Mouse (Mus musculus): ENCODE results near the gene Mrpl9. TPM values are rescaled to one million over a fixed set of nuclear protein-coding genes. Genes with fewer than 3 reads are reported as not detected.

Gene Mrpl9
- 64.6 and 66.0 TPM in 2 replicates for polyA plus RNA-seq (2014; fragmentation: Nextera tagmentation; extraction: Ambion mirVana)

GRCm38 (mm10) chr3:94442951-94443596 lies at the start of gene Mrpl9:
Mrpl9 (plus strand) TSS chr3:94443318.
- ATAC-seq (ENCODE audit: insufficient read depth) (peak; percentile 99), DNase-seq (peak; percentile 98)
- Histone ChIP-seq H3K27ac (ENCODE audit: low read depth) (peak within 1 kb of the TSS; percentile 36; the same call in 1 of the 2 replicates), H3K4me3 (ENCODE audit: low read depth, low read length) (peak within 1 kb of the TSS; percentile 94), H3K27me3 (ENCODE audit: insufficient read depth, low read length) (no peaks in the 10 kb centered on the region), H3K9me3 (ENCODE audit: low read depth, low read length) (no peaks in the 10 kb centered on the region), H3K4me1 (ENCODE audit: insufficient read depth) (no peaks in the 10 kb centered on the region), H3K4me2 (peak within 1 kb of the TSS; percentile 66), H3K36me3 (ENCODE audit: insufficient read depth) (peaks cover 34% of the 10 kb centered on the region), H3K9ac (peak within 1 kb of the TSS; percentile 94)
- no peak for TF ChIP-seq CTCF (IDR thresholded peaks at IDR 0.05; ENCODE audit: low read depth)
- WGBS, result under 1% methylated on average over 36 of the region's 39 CpGs

- Histone ChIP-seq H3K4me2 (no peak overlapping the region), H3K36me3 (ENCODE audit: insufficient read depth) (no peaks in the 10 kb centered on the region), H3K4me1 (ENCODE audit: insufficient read depth) (no peaks in the 10 kb centered on the region), H3K27me3 (ENCODE audit: insufficient read depth, low read length) (peaks cover 27% of the 10 kb centered on the region), H3K4me3 (ENCODE audit: low read depth, low read length) (no peak overlapping the region), H3K9ac (no peak overlapping the region), H3K27ac (ENCODE audit: low read depth) (no peak overlapping the region), H3K9me3 (ENCODE audit: low read depth, low read length) (no peaks in the 10 kb centered on the region)
- WGBS, result 82% methylated on average over 1 of the region's 1 CpGs
- DNase-seq (no peak), ATAC-seq (ENCODE audit: insufficient read depth) (no peak)
- no peak for TF ChIP-seq CTCF (IDR thresholded peaks at IDR 0.05; ENCODE audit: low read depth)
Observed at GRCm38 (mm10) chr3:94396336-94396735, 46.8 kb upstream of the Mrpl9 start.

- Histone ChIP-seq H3K9ac (no peak overlapping the region), H3K36me3 (ENCODE audit: insufficient read depth) (no peaks in the 10 kb centered on the region), H3K27me3 (ENCODE audit: insufficient read depth, low read length) (peaks cover 32% of the 10 kb centered on the region), H3K4me2 (no peak overlapping the region), H3K4me3 (ENCODE audit: low read depth, low read length) (no peak overlapping the region), H3K9me3 (ENCODE audit: low read depth, low read length) (no peaks in the 10 kb centered on the region), H3K4me1 (ENCODE audit: insufficient read depth) (no peaks in the 10 kb centered on the region), H3K27ac (ENCODE audit: low read depth) (no peak overlapping the region)
- TF ChIP-seq CTCF (IDR thresholded peaks at IDR 0.05; ENCODE audit: low read depth), result no peak
- WGBS, result 64% methylated on average over 4 of the region's 4 CpGs
- DNase-seq (no peak), ATAC-seq (ENCODE audit: insufficient read depth) (no peak)
Observed at GRCm38 (mm10) chr3:94396851-94397250, 46.3 kb upstream of the Mrpl9 start.

GRCm38 (mm10) chr3:94398217-94398616 lies 44.9 kb upstream of the Mrpl9 start, which contains the start of gene Lingo4:
Lingo4 (plus strand) TSS chr3:94398517.
- no peak for DNase-seq
- H3K4me3 ChIP-seq (ENCODE audit: low read depth, low read length), result peak within 1 kb of the TSS; percentile 21; the same call in 1 of the 2 replicates
- no peak for ATAC-seq (ENCODE audit: insufficient read depth)
- no peak within 1 kb of the TSS for H3K27ac ChIP-seq (ENCODE audit: low read depth)
- peak within 1 kb of the TSS; percentile 53 for H3K4me2 ChIP-seq
- H3K36me3 ChIP-seq (ENCODE audit: insufficient read depth), result no peaks in the 10 kb centered on the region
- WGBS, result 64% methylated on average over 6 of the region's 6 CpGs
- no peak for TF ChIP-seq CTCF (IDR thresholded peaks at IDR 0.05; ENCODE audit: low read depth)
- H3K27me3 ChIP-seq (ENCODE audit: insufficient read depth, low read length), result peaks cover 34% of the 10 kb centered on the region
- no peaks in the 10 kb centered on the region for H3K9me3 ChIP-seq (ENCODE audit: low read depth, low read length)
- peak within 1 kb of the TSS; percentile 25; the same call in 1 of the 2 replicates for H3K9ac ChIP-seq
- H3K4me1 ChIP-seq (ENCODE audit: insufficient read depth), result no peaks in the 10 kb centered on the region

- Histone ChIP-seq H3K4me3 (ENCODE audit: low read depth, low read length) (peak overlapping the region; percentile 21; the same call in 1 of the 2 replicates), H3K27me3 (ENCODE audit: insufficient read depth, low read length) (peaks cover 34% of the 10 kb centered on the region), H3K27ac (ENCODE audit: low read depth) (no peak overlapping the region), H3K4me2 (peak overlapping the region; percentile 53), H3K36me3 (ENCODE audit: insufficient read depth) (no peaks in the 10 kb centered on the region), H3K9me3 (ENCODE audit: low read depth, low read length) (no peaks in the 10 kb centered on the region), H3K9ac (peak overlapping the region; percentile 25; the same call in 1 of the 2 replicates), H3K4me1 (ENCODE audit: insufficient read depth) (no peaks in the 10 kb centered on the region)
- DNase-seq (peak; percentile 65), ATAC-seq (ENCODE audit: insufficient read depth) (peak; percentile 63)
- 2% methylated on average over 20 of the region's 20 CpGs for WGBS
- no peak for TF ChIP-seq CTCF (IDR thresholded peaks at IDR 0.05; ENCODE audit: low read depth)
Observed at GRCm38 (mm10) chr3:94398943-94399481, 44.1 kb upstream of the Mrpl9 start.

GRCm38 (mm10) chr3:94399663-94400310 lies 43.3 kb upstream of the Mrpl9 start:
- Histone ChIP-seq H3K36me3 (ENCODE audit: insufficient read depth) (no peaks in the 10 kb centered on the region), H3K4me2 (peak overlapping the region; percentile 53; the same call in 1 of the 2 replicates), H3K27me3 (ENCODE audit: insufficient read depth, low read length) (peaks cover 34% of the 10 kb centered on the region), H3K9me3 (ENCODE audit: low read depth, low read length) (no peaks in the 10 kb centered on the region), H3K4me3 (ENCODE audit: low read depth, low read length) (no peak overlapping the region), H3K9ac (peak overlapping the region; percentile 25; the same call in 1 of the 2 replicates), H3K4me1 (ENCODE audit: insufficient read depth) (no peaks in the 10 kb centered on the region), H3K27ac (ENCODE audit: low read depth) (no peak overlapping the region)
- no peak for DNase-seq
- WGBS, result 40% methylated on average over 5 of the region's 5 CpGs
- TF ChIP-seq CTCF (IDR thresholded peaks at IDR 0.05; ENCODE audit: low read depth), result no peak
- ATAC-seq (ENCODE audit: insufficient read depth), result no peak

- Histone ChIP-seq H3K27ac (ENCODE audit: low read depth) (no peak overlapping the region), H3K9ac (no peak overlapping the region), H3K4me1 (ENCODE audit: insufficient read depth) (no peaks in the 10 kb centered on the region), H3K4me2 (no peak overlapping the region), H3K36me3 (ENCODE audit: insufficient read depth) (no peaks in the 10 kb centered on the region), H3K4me3 (ENCODE audit: low read depth, low read length) (no peak overlapping the region), H3K27me3 (ENCODE audit: insufficient read depth, low read length) (peaks cover 33% of the 10 kb centered on the region), H3K9me3 (ENCODE audit: low read depth, low read length) (no peaks in the 10 kb centered on the region)
- TF ChIP-seq CTCF (IDR thresholded peaks at IDR 0.05; ENCODE audit: low read depth), result no peak
- WGBS, result 60% methylated on average over 8 of the region's 8 CpGs
- ATAC-seq (ENCODE audit: insufficient read depth) (no peak), DNase-seq (no peak)
Observed at GRCm38 (mm10) chr3:94402451-94402850, 40.7 kb upstream of the Mrpl9 start.
